Mouse (Mus musculus): ENCODE results near the gene Il6st. TPM values are rescaled to one million over a fixed set of nuclear protein-coding genes. Genes with fewer than 3 reads are reported as not detected.
A peak's percentile ranks its signal among the peaks of the same experiment; 100 is the strongest.
"Not testable (repeated sequence)": the region's sequence is repeated elsewhere in the genome, so short reads cannot be mapped to it uniquely, and the experiment has no call there.

Il6st gene
- total and polyA plus RNA-seq, 3 experiments, result 39.0 to 256 (median 204) TPM

GRCm38 (mm10) chr13:112418595-112418994 lies 45.3 kb upstream of the Il6st start:
- intact Hi-C loops (cut with DNase I), result no loop called here

GRCm38 (mm10) chr13:112424212-112424611 lies 39.7 kb upstream of the Il6st start:
- Histone ChIP-seq H3K9ac (ENCODE audit: low read depth, low read length) (no peak overlapping the region), H3K4me1 (ENCODE audit: control insufficient read depth, insufficient read depth, low read length) (peaks cover 7% of the 10 kb centered on the region), H3K79me2 (replicated peaks; ENCODE audit: control insufficient read depth, insufficient read depth, low read length) (no peaks in the 10 kb centered on the region), H3K36me3 (ENCODE audit: control insufficient read depth, insufficient read depth, low read length) (no peaks in the 10 kb centered on the region), H3K27me3 (ENCODE audit: control insufficient read depth, insufficient read depth, low read length) (no peaks in the 10 kb centered on the region), H3K27ac (no peak overlapping the region; the same call in 1 of the 2 replicates), H3K4me3 (no peak overlapping the region)
- intact Hi-C loops (cut with DNase I), result no loop called here
- 85% methylated on average over 2 of the region's 2 CpGs for WGBS
- no peak for TF ChIP-seq POLR2A (IDR thresholded peaks at IDR 0.05; ENCODE audit: insufficient read depth, low read depth, low read length)
- 0 out of 2 replicates have a peak, but pooled peaks have one; percentile 9 for TF ChIP-seq CTCF (IDR thresholded peaks at IDR 0.05)
- no peak for TF ChIP-seq EP300 (IDR thresholded peaks at IDR 0.05; ENCODE audit: insufficient read depth, low read depth, low read length)
- DNase-seq, result no peak

More at GRCm38 (mm10) chr13:112418595-112418994, 45.3 kb upstream of the Il6st start:
- WGBS, result 97% methylated on average over 4 of the region's 4 CpGs
- no peaks in the 10 kb centered on the region for H3K36me3 ChIP-seq (ENCODE audit: control insufficient read depth, insufficient read depth, low read length)
- H3K9ac ChIP-seq (ENCODE audit: low read depth, low read length), result no peak overlapping the region
- no peak overlapping the region for H3K4me3 ChIP-seq
- TF ChIP-seq EP300 (IDR thresholded peaks at IDR 0.05; ENCODE audit: insufficient read depth, low read depth, low read length) (no peak), POLR2A (IDR thresholded peaks at IDR 0.05; ENCODE audit: insufficient read depth, low read depth, low read length) (no peak), CTCF (IDR thresholded peaks at IDR 0.05) (no peak)
- no peak for DNase-seq
- no peaks in the 10 kb centered on the region for H3K27me3 ChIP-seq (ENCODE audit: control insufficient read depth, insufficient read depth, low read length)
- no peak overlapping the region for H3K27ac ChIP-seq
- peaks cover 5% of the 10 kb centered on the region; the same call in 1 of the 2 replicates for H3K4me1 ChIP-seq (ENCODE audit: control insufficient read depth, insufficient read depth, low read length)
- H3K79me2 ChIP-seq (replicated peaks; ENCODE audit: control insufficient read depth, insufficient read depth, low read length), result no peaks in the 10 kb centered on the region

GRCm38 (mm10) chr13:112424635-112425034 lies 39.2 kb upstream of the Il6st start:
- no peak overlapping the region for H3K9ac ChIP-seq (ENCODE audit: low read depth, low read length)
- 62% methylated on average over 7 of the region's 7 CpGs for WGBS
- H3K4me1 ChIP-seq (ENCODE audit: control insufficient read depth, insufficient read depth, low read length), result peaks cover 7% of the 10 kb centered on the region
- peak overlapping the region; percentile 70 for H3K27ac ChIP-seq
- intact Hi-C loops (cut with DNase I), result no loop called here
- no peaks in the 10 kb centered on the region for H3K79me2 ChIP-seq (replicated peaks; ENCODE audit: control insufficient read depth, insufficient read depth, low read length)
- TF ChIP-seq EP300 (IDR thresholded peaks at IDR 0.05; ENCODE audit: insufficient read depth, low read depth, low read length) (no peak), CTCF (IDR thresholded peaks at IDR 0.05) (no peak), POLR2A (IDR thresholded peaks at IDR 0.05; ENCODE audit: insufficient read depth, low read depth, low read length) (no peak)
- no peak for DNase-seq
- H3K4me3 ChIP-seq, result no peak overlapping the region
- H3K36me3 ChIP-seq (ENCODE audit: control insufficient read depth, insufficient read depth, low read length), result no peaks in the 10 kb centered on the region
- H3K27me3 ChIP-seq (ENCODE audit: control insufficient read depth, insufficient read depth, low read length), result no peaks in the 10 kb centered on the region

GRCm38 (mm10) chr13:112425181-112425654 lies 38.7 kb upstream of the Il6st start:
- WGBS, result 31% methylated on average over 8 of the region's 8 CpGs
- H3K4me1 ChIP-seq (ENCODE audit: control insufficient read depth, insufficient read depth, low read length), result peaks cover 7% of the 10 kb centered on the region
- H3K79me2 ChIP-seq (replicated peaks; ENCODE audit: control insufficient read depth, insufficient read depth, low read length), result no peaks in the 10 kb centered on the region
- intact Hi-C loops (cut with DNase I), result no loop called here
- no peak overlapping the region for H3K4me3 ChIP-seq
- TF ChIP-seq POLR2A (IDR thresholded peaks at IDR 0.05; ENCODE audit: insufficient read depth, low read depth, low read length) (peak; percentile 47; the same call in 1 of the 2 replicates), EP300 (IDR thresholded peaks at IDR 0.05; ENCODE audit: insufficient read depth, low read depth, low read length) (no peak)
- H3K9ac ChIP-seq (ENCODE audit: low read depth, low read length), result no peak overlapping the region
- DNase-seq, result no peak
- H3K36me3 ChIP-seq (ENCODE audit: control insufficient read depth, insufficient read depth, low read length), result no peaks in the 10 kb centered on the region
- H3K27ac ChIP-seq, result peak overlapping the region; percentile 70
- no peaks in the 10 kb centered on the region for H3K27me3 ChIP-seq (ENCODE audit: control insufficient read depth, insufficient read depth, low read length)

GRCm38 (mm10) chr13:112426265-112427135 lies 37.4 kb upstream of the Il6st start:
- TF ChIP-seq POLR2A (IDR thresholded peaks at IDR 0.05; ENCODE audit: insufficient read depth, low read depth, low read length), result no peak
- TF ChIP-seq EP300 (IDR thresholded peaks at IDR 0.05; ENCODE audit: insufficient read depth, low read depth, low read length), result no peak
- TF ChIP-seq CTCF (IDR thresholded peaks at IDR 0.05), result no peak
- WGBS, result 49% methylated on average over 13 of the region's 13 CpGs
- H3K27me3 ChIP-seq (ENCODE audit: control insufficient read depth, insufficient read depth, low read length), result no peaks in the 10 kb centered on the region
- peaks cover 7% of the 10 kb centered on the region for H3K4me1 ChIP-seq (ENCODE audit: control insufficient read depth, insufficient read depth, low read length)
- no peak overlapping the region for H3K27ac ChIP-seq
- no peaks in the 10 kb centered on the region for H3K79me2 ChIP-seq (replicated peaks; ENCODE audit: control insufficient read depth, insufficient read depth, low read length)
- H3K36me3 ChIP-seq (ENCODE audit: control insufficient read depth, insufficient read depth, low read length), result no peaks in the 10 kb centered on the region
- intact Hi-C loops (cut with DNase I), result no loop called here
- H3K4me3 ChIP-seq, result no peak overlapping the region
- H3K9ac ChIP-seq (ENCODE audit: low read depth, low read length), result no peak overlapping the region
- DNase-seq, result no peak

GRCm38 (mm10) chr13:112427136-112427470 lies 36.8 kb upstream of the Il6st start:
- intact Hi-C loops (cut with DNase I); H3K27ac ChIP-seq: not testable (repeated sequence)

More at GRCm38 (mm10) chr13:112427136-112427470, 36.8 kb upstream of the Il6st start:
- not testable (repeated sequence) for H3K36me3 ChIP-seq (ENCODE audit: control insufficient read depth, insufficient read depth, low read length); H3K4me3 ChIP-seq; H3K4me1 ChIP-seq (ENCODE audit: control insufficient read depth, insufficient read depth, low read length); H3K9ac ChIP-seq (ENCODE audit: low read depth, low read length); H3K79me2 ChIP-seq (replicated peaks; ENCODE audit: control insufficient read depth, insufficient read depth, low read length); DNase-seq; H3K27me3 ChIP-seq (ENCODE audit: control insufficient read depth, insufficient read depth, low read length)
- 96% methylated on average over 4 of the region's 4 CpGs for WGBS

All from heart, adult 2 months (tissue).